Mouse (Mus musculus): ENCODE measurements around the gene Ogn.

DNA sequence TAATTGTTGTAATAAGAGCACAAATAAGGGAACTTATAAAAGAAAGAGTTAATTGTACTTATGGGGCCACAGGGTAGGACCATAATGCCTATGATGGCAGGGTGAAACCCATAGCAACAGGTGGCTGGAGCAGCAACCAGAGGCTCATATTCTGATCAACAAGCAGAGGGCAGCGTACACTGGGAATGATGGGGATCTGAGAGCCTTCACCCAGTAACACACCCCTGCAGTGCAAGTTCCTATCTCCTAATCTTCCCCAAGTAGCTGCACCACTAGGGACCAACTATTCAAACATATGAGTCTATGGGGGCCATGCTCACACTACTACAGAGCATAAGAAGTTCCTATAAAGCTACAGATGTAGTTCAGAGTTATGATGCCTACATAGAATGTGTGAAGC, 43.5 kb upstream of the Ogn start:
- no peak for TF ChIP-seq CTCF (IDR thresholded peaks at IDR 0.05 in 2 of 3, conservative IDR thresholded peaks at IDR 0.05 in 1 of 3; ENCODE audit: control insufficient read depth in 1 of 3, insufficient read depth in 1 of 3, low read depth in 2 of 3, low read length in 3 of 3, poor library complexity in 1 of 3, severe bottlenecking in 1 of 3)
- TF ChIP-seq USF1 (IDR thresholded peaks at IDR 0.05; ENCODE audit: low read depth, low read length) = no peak
- TF ChIP-seq POLR2A (IDR thresholded peaks at IDR 0.05; ENCODE audit: control insufficient read depth in 1 of 2, insufficient read depth in 1 of 2, low read depth in 1 of 2, low read length in 2 of 2, poor library complexity in 1 of 2) = no peak
- TF ChIP-seq GATA1 (IDR thresholded peaks at IDR 0.05; ENCODE audit: low read depth, low read length) = no peak
- no peak for TF ChIP-seq MAX (IDR thresholded peaks at IDR 0.05; ENCODE audit: low read length)
- no peak for TF ChIP-seq UBTF (IDR thresholded peaks at IDR 0.05; ENCODE audit: borderline replicate concordance, insufficient read depth, low read depth, low read length)
- no peak for TF ChIP-seq EP300 (IDR thresholded peaks at IDR 0.05; ENCODE audit: low read depth in 1 of 2, low read length in 2 of 2)
- TF ChIP-seq ZMIZ1 (IDR thresholded peaks at IDR 0.05; ENCODE audit: low read depth, low read length) = no peak
- no peak for TF ChIP-seq TCF12 (IDR thresholded peaks at IDR 0.05; ENCODE audit: low read depth, low read length)
- no peak for TF ChIP-seq USF2 (IDR thresholded peaks at IDR 0.05; ENCODE audit: borderline replicate concordance in 1 of 2, insufficient read depth in 1 of 2, low read depth in 1 of 2, low read length in 2 of 2)
- no peak for TF ChIP-seq MAFK (IDR thresholded peaks at IDR 0.05; ENCODE audit: borderline replicate concordance, low read depth, low read length)
- no peak for TF ChIP-seq ZKSCAN1 (IDR thresholded peaks at IDR 0.05; ENCODE audit: low read depth, low read length)
- TF ChIP-seq BHLHE40 (IDR thresholded peaks at IDR 0.05; ENCODE audit: borderline replicate concordance, low read depth, low read length) = no peak
- TF ChIP-seq E2F4 (IDR thresholded peaks at IDR 0.05; ENCODE audit: borderline replicate concordance, low read depth, low read length) = no peak

Measured in MEL (cell line).